Mouse (Mus musculus) erythroblast, embryonic 14.5 days (primary cell): ENCODE data around the gene Gm3194.
"Not testable (repeated sequence)": the region's sequence is repeated elsewhere in the genome, so short reads cannot be mapped to it uniquely, and the experiment has no call there.

Experiments
- GATA1 ChIP-seq: IDR thresholded peaks from 2 replicates; pipeline ENCODE4 v1.6.1; 2012; ENCODE audit warnings: low read length, inconsistent platforms, mixed read lengths
- TAL1 ChIP-seq: IDR thresholded peaks from 3 replicates; pipeline ENCODE4 v1.6.1; 2012; ENCODE audit warnings: low read length, inconsistent platforms, mixed read lengths

GRCm38 (mm10) chr14:5460469-5460868, 5.2 kb upstream of the Gm3194 start:
- not testable (repeated sequence) for TF ChIP-seq GATA1, TAL1
